Mouse (Mus musculus): Measurements from ENCODE around the gene Lhb. TPM values are rescaled to one million over a fixed set of nuclear protein-coding genes. Genes with fewer than 3 reads are reported as not detected.
"Not testable (repeated sequence)": the region's sequence is repeated elsewhere in the genome, so short reads cannot be mapped to it uniquely, and the experiment has no call there.

Lhb gene
- not detected in 2 replicates for polyA plus RNA-seq (2011; ENCODE audit: insufficient read length, low read depth, missing spikeins)

- TF ChIP-seq POLR2A (IDR thresholded peaks at IDR 0.05; ENCODE audit: low read depth, low read length) (no peak), CTCF (IDR thresholded peaks at IDR 0.05; ENCODE audit: borderline replicate concordance, insufficient read depth, low read length) (no peak)
- no peaks in the 10 kb centered on the region for H3K4me1 ChIP-seq (ENCODE audit: control insufficient read depth, insufficient read depth, low read length)
- H3K4me3 ChIP-seq (ENCODE audit: insufficient read depth, low read length), result no peak within 1 kb of the TSS
- H3K27ac ChIP-seq (ENCODE audit: insufficient read depth, low read length), result no peak within 1 kb of the TSS
Observed at GRCm38 (mm10) chr7:45420615-45420919, at the start of gene Lhb. Gene Lhb (plus strand): TSS chr7:45420820.

GRCm38 (mm10) chr7:45372371-45372770 lies 48.2 kb upstream of the Lhb start:
- no peaks in the 10 kb centered on the region for H3K4me1 ChIP-seq (ENCODE audit: control insufficient read depth, insufficient read depth, low read length)
- TF ChIP-seq POLR2A (IDR thresholded peaks at IDR 0.05; ENCODE audit: low read depth, low read length) (no peak; the same call in 1 of the 2 replicates), CTCF (IDR thresholded peaks at IDR 0.05; ENCODE audit: borderline replicate concordance, insufficient read depth, low read length) (no peak)
- no peak overlapping the region for H3K4me3 ChIP-seq (ENCODE audit: insufficient read depth, low read length)

GRCm38 (mm10) chr7:45374620-45375019 lies 46.0 kb upstream of the Lhb start:
- Histone ChIP-seq H3K4me3 (ENCODE audit: insufficient read depth, low read length) (no peak overlapping the region), H3K4me1 (ENCODE audit: control insufficient read depth, insufficient read depth, low read length) (no peaks in the 10 kb centered on the region), H3K27ac (ENCODE audit: insufficient read depth, low read length) (no peak overlapping the region)
- no peak for TF ChIP-seq CTCF (IDR thresholded peaks at IDR 0.05; ENCODE audit: borderline replicate concordance, insufficient read depth, low read length)
- TF ChIP-seq POLR2A (IDR thresholded peaks at IDR 0.05; ENCODE audit: low read depth, low read length), result no peak

More at GRCm38 (mm10) chr7:45372371-45372770, 48.2 kb upstream of the Lhb start:
- no peak overlapping the region for H3K27ac ChIP-seq (ENCODE audit: insufficient read depth, low read length)

GRCm38 (mm10) chr7:45376057-45376456 lies 44.6 kb upstream of the Lhb start:
- no peak for TF ChIP-seq CTCF (IDR thresholded peaks at IDR 0.05; ENCODE audit: borderline replicate concordance, insufficient read depth, low read length)
- TF ChIP-seq POLR2A (IDR thresholded peaks at IDR 0.05; ENCODE audit: low read depth, low read length), result no peak
- H3K27ac ChIP-seq (ENCODE audit: insufficient read depth, low read length), result no peak overlapping the region
- H3K4me1 ChIP-seq (ENCODE audit: control insufficient read depth, insufficient read depth, low read length), result no peaks in the 10 kb centered on the region
- no peak overlapping the region for H3K4me3 ChIP-seq (ENCODE audit: insufficient read depth, low read length)

- no peaks in the 10 kb centered on the region for H3K4me1 ChIP-seq (ENCODE audit: control insufficient read depth, insufficient read depth, low read length)
- H3K27ac ChIP-seq (ENCODE audit: insufficient read depth, low read length), result no peak overlapping the region
- TF ChIP-seq POLR2A (IDR thresholded peaks at IDR 0.05; ENCODE audit: low read depth, low read length), result no peak
- no peak for TF ChIP-seq CTCF (IDR thresholded peaks at IDR 0.05; ENCODE audit: borderline replicate concordance, insufficient read depth, low read length)
- H3K4me3 ChIP-seq (ENCODE audit: insufficient read depth, low read length), result no peak overlapping the region
Observed at GRCm38 (mm10) chr7:45386077-45386476, 34.5 kb upstream of the Lhb start.

- TF ChIP-seq POLR2A (IDR thresholded peaks at IDR 0.05; ENCODE audit: low read depth, low read length) (no peak), CTCF (IDR thresholded peaks at IDR 0.05; ENCODE audit: borderline replicate concordance, insufficient read depth, low read length) (no peak)
- Histone ChIP-seq H3K27ac (ENCODE audit: insufficient read depth, low read length) (peak overlapping the region; percentile 84), H3K4me3 (ENCODE audit: insufficient read depth, low read length) (peak overlapping the region; percentile 78), H3K4me1 (ENCODE audit: control insufficient read depth, insufficient read depth, low read length) (no peaks in the 10 kb centered on the region)
Observed at GRCm38 (mm10) chr7:45395129-45395541, 25.5 kb upstream of the Lhb start.

- TF ChIP-seq POLR2A (IDR thresholded peaks at IDR 0.05; ENCODE audit: low read depth, low read length) (peak; percentile 93), CTCF (IDR thresholded peaks at IDR 0.05; ENCODE audit: borderline replicate concordance, insufficient read depth, low read length) (no peak)
- H3K4me3 ChIP-seq (ENCODE audit: insufficient read depth, low read length), result peak within 1 kb of the TSS; percentile 78
- H3K4me1 ChIP-seq (ENCODE audit: control insufficient read depth, insufficient read depth, low read length), result no peaks in the 10 kb centered on the region
- peak within 1 kb of the TSS; percentile 84 for H3K27ac ChIP-seq (ENCODE audit: insufficient read depth, low read length)
Observed at GRCm38 (mm10) chr7:45395578-45396336, 24.9 kb upstream of the Lhb start, which contains the start of gene Snrnp70. Gene Snrnp70 (minus strand): TSS chr7:45395742.

- H3K4me3 ChIP-seq (ENCODE audit: insufficient read depth, low read length), result peak overlapping the region; percentile 45
- H3K4me1 ChIP-seq (ENCODE audit: control insufficient read depth, insufficient read depth, low read length), result not testable (repeated sequence)
- H3K27ac ChIP-seq (ENCODE audit: insufficient read depth, low read length), result peak overlapping the region; percentile 63; the same call in 1 of the 2 replicates
Observed at GRCm38 (mm10) chr7:45396337-45396775, 24.3 kb upstream of the Lhb start.

- H3K27ac ChIP-seq (ENCODE audit: insufficient read depth, low read length), result peak overlapping the region; percentile 63; the same call in 1 of the 2 replicates
- TF ChIP-seq POLR2A (IDR thresholded peaks at IDR 0.05; ENCODE audit: low read depth, low read length), result no peak
- no peak for TF ChIP-seq CTCF (IDR thresholded peaks at IDR 0.05; ENCODE audit: borderline replicate concordance, insufficient read depth, low read length)
- H3K4me3 ChIP-seq (ENCODE audit: insufficient read depth, low read length), result no peak overlapping the region
- no peaks in the 10 kb centered on the region for H3K4me1 ChIP-seq (ENCODE audit: control insufficient read depth, insufficient read depth, low read length)
Observed at GRCm38 (mm10) chr7:45396787-45397186, 23.8 kb upstream of the Lhb start.

- Histone ChIP-seq H3K27ac (ENCODE audit: insufficient read depth, low read length) (no peak overlapping the region), H3K4me3 (ENCODE audit: insufficient read depth, low read length) (no peak overlapping the region), H3K4me1 (ENCODE audit: control insufficient read depth, insufficient read depth, low read length) (no peaks in the 10 kb centered on the region)
- TF ChIP-seq POLR2A (IDR thresholded peaks at IDR 0.05; ENCODE audit: low read depth, low read length), result no peak
- TF ChIP-seq CTCF (IDR thresholded peaks at IDR 0.05; ENCODE audit: borderline replicate concordance, insufficient read depth, low read length), result no peak
Observed at GRCm38 (mm10) chr7:45401521-45402085, 19.0 kb upstream of the Lhb start.
